Mouse (Mus musculus) kidney, embryonic 16.5 days (tissue): ENCODE results near the gene Adora2b. TPM values are rescaled to one million over a fixed set of nuclear protein-coding genes. Genes with fewer than 3 reads are reported as not detected.

Source experiments
- ATAC-seq: fragments of 200-750 bp; cut with Nextera tagmentation; 2 replicates; pipeline ENCODE4 v1.8.0; 2017; ENCODE audit warnings: moderate TSS enrichment; ENCODE audit not compliant: low FRiP score, low TSS enrichment
- H3K27ac ChIP-seq: fragments of 300-500 bp; sonication (generic); 2 replicates; pipeline ENCODE4 v1.5.1; 2014; ENCODE audit warnings: low read length
- H3K27me3 ChIP-seq: fragments of 300-500 bp; sonication (generic); 2 replicates; pipeline ENCODE4 v1.6.1; 2014; ENCODE audit warnings: low read length, control low read depth, mixed read lengths; ENCODE audit not compliant: insufficient read depth
- H3K36me3 ChIP-seq: fragments of 300-500 bp; sonication (generic); 2 replicates; pipeline ENCODE4 v1.6.1; 2014; ENCODE audit warnings: low read length, control low read depth, mixed read lengths; ENCODE audit not compliant: insufficient read depth
- H3K4me1 ChIP-seq: fragments of 300-500 bp; sonication (generic); 2 replicates; pipeline ENCODE4 v1.6.1; 2014; ENCODE audit warnings: low read length, control low read depth, mixed read lengths; ENCODE audit not compliant: insufficient read depth
- H3K4me2 ChIP-seq: fragments of 300-500 bp; sonication (generic); replicated peaks from 2 replicates; pipeline ENCODE4 v1.6.1; 2014; ENCODE audit warnings: low read depth, low read length
- H3K4me3 ChIP-seq: fragments of 300-500 bp; sonication (generic); 2 replicates; pipeline ENCODE4 v1.5.1; 2014; ENCODE audit warnings: mild to moderate bottlenecking, low read length
- H3K9ac ChIP-seq: fragments of 300-500 bp; sonication (generic); replicated peaks from 2 replicates; pipeline ENCODE4 v1.6.1; 2014; ENCODE audit warnings: low read length
- H3K9me3 ChIP-seq: fragments of 300-500 bp; sonication (generic); 2 replicates; pipeline ENCODE4 v1.6.1; 2016; ENCODE audit warnings: low read length, control low read depth
- WGBS: fragments of 180-500 bp; shearing (Covaris S2); extraction: QIAGEN DNeasy Blood & Tissue Kit; methylation state at CpG from one replicate; pipeline ENCODE4 v1.1.7; 2014; 5-methylcytosine and 5-hydroxymethylcytosine counted together
- polyA plus RNA-seq: library from polyadenylated mRNA; unstranded; fragments of >200 nt; fragmentation: Nextera tagmentation; extraction: Ambion mirVana; gene quantifications from 2 replicates; pipeline ENCODE4 v1.2.1, GENCODE M21; 2015

The Adora2b gene
- polyA plus RNA-seq, 1 experiment from 2014 or later: 6.0 TPM

GRCm38 (mm10) chr11:62223416-62223815, 25.4 kb upstream of the Adora2b start:
- 92% methylated on average over 5 of the region's 5 CpGs for WGBS
- H3K9me3 ChIP-seq: no peaks in the 10 kb centered on the region
- H3K9ac ChIP-seq: no peak overlapping the region
- no peaks in the 10 kb centered on the region for H3K27me3 ChIP-seq
- ATAC-seq: no peak
- H3K4me1 ChIP-seq: peaks cover 11% of the 10 kb centered on the region; the same call in 1 of the 2 replicates
- H3K36me3 ChIP-seq: no peaks in the 10 kb centered on the region
- H3K27ac ChIP-seq: no peak overlapping the region
- no peak overlapping the region for H3K4me3 ChIP-seq
- no peak overlapping the region for H3K4me2 ChIP-seq

- WGBS: 97% methylated on average over 7 of the region's 7 CpGs
- ATAC-seq: no peak
- Histone ChIP-seq H3K27ac (no peak overlapping the region), H3K9ac (no peak overlapping the region), H3K9me3 (no peaks in the 10 kb centered on the region), H3K4me2 (no peak overlapping the region), H3K4me3 (no peak overlapping the region), H3K36me3 (no peaks in the 10 kb centered on the region), H3K4me1 (peaks cover 11% of the 10 kb centered on the region; the same call in 1 of the 2 replicates), H3K27me3 (no peaks in the 10 kb centered on the region)
Observed at GRCm38 (mm10) chr11:62223962-62224361, 24.8 kb upstream of the Adora2b start.

GRCm38 (mm10) chr11:62224797-62225196, 24.0 kb upstream of the Adora2b start:
- H3K4me2 ChIP-seq: no peak overlapping the region
- ATAC-seq: no peak
- H3K27ac ChIP-seq: no peak overlapping the region
- no peaks in the 10 kb centered on the region for H3K36me3 ChIP-seq
- WGBS: 67% methylated on average over 4 of the region's 4 CpGs
- H3K4me3 ChIP-seq: no peak overlapping the region
- peaks cover 11% of the 10 kb centered on the region; the same call in 1 of the 2 replicates for H3K4me1 ChIP-seq
- no peak overlapping the region for H3K9ac ChIP-seq
- H3K9me3 ChIP-seq: no peaks in the 10 kb centered on the region
- no peaks in the 10 kb centered on the region for H3K27me3 ChIP-seq

GRCm38 (mm10) chr11:62240631-62241261, 8.0 kb upstream of the Adora2b start:
- no peak overlapping the region for H3K4me2 ChIP-seq
- no peak overlapping the region for H3K9ac ChIP-seq
- H3K27me3 ChIP-seq: no peaks in the 10 kb centered on the region
- H3K9me3 ChIP-seq: peaks cover 4% of the 10 kb centered on the region; the same call in 1 of the 2 replicates
- H3K4me1 ChIP-seq: no peaks in the 10 kb centered on the region
- no peak overlapping the region for H3K4me3 ChIP-seq
- 54% methylated on average over 12 of the region's 12 CpGs for WGBS
- H3K27ac ChIP-seq: no peak overlapping the region
- H3K36me3 ChIP-seq: no peaks in the 10 kb centered on the region
- no peak; the same call in 1 of the 2 replicates for ATAC-seq

GRCm38 (mm10) chr11:62243871-62244270, 4.9 kb upstream of the Adora2b start:
- Histone ChIP-seq H3K27me3 (no peaks in the 10 kb centered on the region), H3K9me3 (peaks cover 5% of the 10 kb centered on the region; the same call in 1 of the 2 replicates), H3K4me2 (no peak overlapping the region), H3K4me1 (0 out of 2 replicates have a peak, but pooled peaks cover 2% of the 10 kb centered on the region), H3K36me3 (no peaks in the 10 kb centered on the region), H3K9ac (no peak overlapping the region), H3K4me3 (no peak overlapping the region), H3K27ac (no peak overlapping the region)
- no peak for ATAC-seq
- 89% methylated on average over 8 of the region's 8 CpGs for WGBS

- H3K4me1 ChIP-seq: peaks cover 6% of the 10 kb centered on the region
- H3K4me3 ChIP-seq: no peak overlapping the region
- ATAC-seq: no peak
- 87% methylated on average over 4 of the region's 4 CpGs for WGBS
- no peak overlapping the region for H3K4me2 ChIP-seq
- H3K36me3 ChIP-seq: no peaks in the 10 kb centered on the region
- H3K27ac ChIP-seq: no peak overlapping the region
- no peaks in the 10 kb centered on the region for H3K27me3 ChIP-seq
- H3K9me3 ChIP-seq: peaks cover 5% of the 10 kb centered on the region; the same call in 1 of the 2 replicates
- H3K9ac ChIP-seq: no peak overlapping the region
Observed at GRCm38 (mm10) chr11:62244471-62244870, 4.3 kb upstream of the Adora2b start.

- Histone ChIP-seq H3K9ac (peak overlapping the region; percentile 63), H3K4me3 (peak overlapping the region; percentile 63), H3K36me3 (no peaks in the 10 kb centered on the region), H3K4me2 (peak overlapping the region; percentile 100), H3K9me3 (peaks cover 5% of the 10 kb centered on the region; the same call in 1 of the 2 replicates), H3K27ac (no peak overlapping the region), H3K4me1 (peaks cover 14% of the 10 kb centered on the region), H3K27me3 (peaks cover 13% of the 10 kb centered on the region)
- WGBS: 40% methylated on average over 18 of the region's 18 CpGs
- no peak for ATAC-seq
Observed at GRCm38 (mm10) chr11:62247759-62248400, 904 bp upstream of the Adora2b start.

GRCm38 (mm10) chr11:62249266-62250037, 668 bp downstream of the Adora2b start:
- Histone ChIP-seq H3K4me3 (peak overlapping the region; percentile 63), H3K4me2 (peak overlapping the region; percentile 100), H3K36me3 (no peaks in the 10 kb centered on the region), H3K4me1 (peaks cover 14% of the 10 kb centered on the region), H3K27ac (no peak overlapping the region), H3K9ac (peak overlapping the region; percentile 63), H3K9me3 (peaks cover 5% of the 10 kb centered on the region; the same call in 1 of the 2 replicates), H3K27me3 (peaks cover 13% of the 10 kb centered on the region)
- WGBS: 2% methylated on average over 35 of the region's 35 CpGs
- ATAC-seq: peak; percentile 43; the same call in 1 of the 2 replicates

- H3K4me3 ChIP-seq: no peak overlapping the region
- no peak overlapping the region for H3K4me2 ChIP-seq
- H3K9ac ChIP-seq: no peak overlapping the region
- no peak for ATAC-seq
- H3K27me3 ChIP-seq: peaks cover 13% of the 10 kb centered on the region
- H3K9me3 ChIP-seq: no peaks in the 10 kb centered on the region
- H3K27ac ChIP-seq: no peak overlapping the region
- 58% methylated on average over 11 of the region's 11 CpGs for WGBS
- H3K36me3 ChIP-seq: no peaks in the 10 kb centered on the region
- peaks cover 14% of the 10 kb centered on the region for H3K4me1 ChIP-seq
Observed at GRCm38 (mm10) chr11:62251047-62251446, 2.3 kb downstream of the Adora2b start.
